Mouse (Mus musculus): ENCODE measurements at regions not wholly inside any gene's neighbourhood (a gene's known extent, or its start where the extent isn't known, plus 50 kb on each side); places are given as distances from the start of the nearest gene placed in this dataset.

DNA sequence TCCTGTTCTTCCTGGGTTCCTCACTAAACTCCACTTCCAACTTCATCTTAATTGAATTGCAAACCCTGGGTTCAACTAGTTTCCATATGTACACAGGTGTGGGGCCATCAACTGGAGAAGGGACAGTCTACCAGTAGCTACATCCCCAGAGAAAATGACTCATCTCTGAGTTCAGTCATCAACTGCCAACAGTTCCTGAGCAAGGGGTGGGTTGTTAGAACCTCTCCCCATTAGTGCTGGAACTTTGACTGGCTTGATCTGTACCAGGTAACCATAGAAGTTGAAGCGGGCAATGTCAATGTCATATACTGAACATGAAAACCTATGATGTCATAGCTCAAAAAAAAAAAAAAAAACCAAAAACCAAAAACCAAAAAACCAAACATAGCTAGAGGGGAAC lies 69.8 kb downstream of the Gm21750 start:
- TF ChIP-seq CTCF (IDR thresholded peaks at IDR 0.05) = no peak
- Histone ChIP-seq H3K4me3 (no peak overlapping the region), H3K27ac (no peak overlapping the region)
- DNase-seq = no peak
- intact Hi-C loops (cut with DNase I) = no loop called here

DNA sequence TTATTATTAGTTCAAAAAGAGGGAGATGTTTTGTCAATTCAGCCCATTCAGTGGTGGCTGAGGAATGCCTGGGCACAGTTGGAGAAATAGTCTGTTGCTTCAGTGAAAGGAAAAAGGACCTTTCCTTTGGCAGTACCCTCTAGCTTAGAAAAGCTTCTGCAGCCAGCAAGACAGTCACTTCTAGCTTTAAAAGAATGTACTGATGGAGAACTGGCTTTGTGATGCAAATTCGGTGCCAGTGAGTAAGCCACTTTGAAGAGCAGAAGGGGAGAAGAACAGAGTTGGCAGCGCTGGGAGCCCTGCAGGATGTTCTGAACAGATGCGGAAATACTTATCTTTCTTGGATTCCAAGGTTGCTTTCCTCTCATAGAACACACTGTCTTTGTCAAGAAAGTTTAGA lies 71.1 kb downstream of the Gm21750 start:
- peak; percentile 27 for DNase-seq
- Histone ChIP-seq H3K4me3 (no peak overlapping the region), H3K27ac (no peak overlapping the region)
- TF ChIP-seq CTCF (IDR thresholded peaks at IDR 0.05) = no peak
- intact Hi-C loops (cut with DNase I) = no loop called here

DNA sequence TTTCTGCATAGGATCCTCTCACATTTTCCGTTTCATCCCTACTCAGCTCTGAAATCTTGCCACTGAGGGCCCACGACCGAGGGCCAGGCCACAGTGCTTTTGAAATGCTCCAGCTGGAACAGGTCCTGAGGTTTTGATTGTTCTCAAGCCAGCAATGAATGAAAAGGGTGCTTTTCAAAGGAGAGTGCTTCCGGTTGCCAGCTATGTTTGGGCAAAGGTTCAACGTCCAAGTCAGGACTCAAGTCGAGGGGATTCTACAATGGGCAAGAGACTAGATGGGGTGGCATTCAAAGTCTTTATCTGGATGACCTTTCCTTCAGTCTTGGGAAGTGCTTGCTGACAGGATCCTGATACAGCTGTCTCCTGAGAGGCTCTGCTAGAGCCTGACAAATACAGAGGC lies 89.8 kb downstream of the Gm21750 start:
- intact Hi-C loops (cut with DNase I) = no loop called here

DNA sequence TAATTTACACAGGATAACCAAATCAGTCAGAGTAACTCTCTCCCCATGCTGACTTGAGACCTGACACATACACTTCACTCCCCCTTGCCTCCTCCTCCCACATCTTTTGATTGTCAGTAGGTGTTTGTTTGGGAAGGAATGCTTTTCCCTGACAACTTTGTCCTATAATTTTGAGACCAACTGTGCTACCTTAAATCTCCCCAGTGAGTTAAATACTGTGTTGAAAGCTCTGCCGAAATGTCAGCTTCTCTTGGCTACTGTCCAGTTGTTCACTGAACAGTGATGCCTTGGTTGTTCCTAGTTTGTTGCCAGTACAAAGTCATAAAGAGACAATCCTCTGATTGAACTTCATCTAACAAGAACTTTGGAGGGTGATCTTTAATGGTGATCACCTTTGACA lies 99.0 kb downstream of the Gm21750 start:
- H3K27ac ChIP-seq = no peak overlapping the region
- no peak for TF ChIP-seq CTCF (IDR thresholded peaks at IDR 0.05)
- intact Hi-C loops (cut with DNase I) = no loop called here
- DNase-seq = no peak
- H3K4me3 ChIP-seq = no peak overlapping the region

More for the DNA sequence above, 89.8 kb downstream of the Gm21750 start:
- TF ChIP-seq CTCF (IDR thresholded peaks at IDR 0.05) = no peak
- DNase-seq = no peak
- Histone ChIP-seq H3K27ac (no peak overlapping the region), H3K4me3 (no peak overlapping the region)

DNA sequence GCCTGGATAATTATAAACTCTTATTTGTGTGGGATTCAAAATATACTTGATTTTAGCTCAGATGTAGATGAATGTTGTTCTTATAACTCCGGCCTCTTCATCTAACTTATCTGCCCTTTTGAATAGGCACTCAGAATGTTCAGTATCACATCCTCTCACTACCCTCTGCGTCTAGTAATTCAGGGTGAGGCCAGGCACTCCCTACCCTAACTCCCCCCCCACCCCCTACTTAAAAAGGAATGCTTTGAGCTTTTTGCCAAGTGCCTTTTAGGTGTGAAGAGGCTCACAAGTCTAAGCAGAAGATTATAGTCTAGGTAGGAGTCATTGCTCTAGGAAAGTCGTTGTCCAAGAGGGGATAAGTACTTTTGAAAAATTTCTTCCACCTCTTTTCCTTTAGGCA lies 111.9 kb downstream of the Gm21750 start:
- no peak for TF ChIP-seq CTCF (IDR thresholded peaks at IDR 0.05)
- intact Hi-C loops (cut with DNase I) = loop anchor here (10.0 kb wide), 1 partner anchor 932 kb away; no protein-coding TSS in a partner anchor
- no peak for DNase-seq
- Histone ChIP-seq H3K27ac (no peak overlapping the region), H3K4me3 (no peak overlapping the region)

DNA sequence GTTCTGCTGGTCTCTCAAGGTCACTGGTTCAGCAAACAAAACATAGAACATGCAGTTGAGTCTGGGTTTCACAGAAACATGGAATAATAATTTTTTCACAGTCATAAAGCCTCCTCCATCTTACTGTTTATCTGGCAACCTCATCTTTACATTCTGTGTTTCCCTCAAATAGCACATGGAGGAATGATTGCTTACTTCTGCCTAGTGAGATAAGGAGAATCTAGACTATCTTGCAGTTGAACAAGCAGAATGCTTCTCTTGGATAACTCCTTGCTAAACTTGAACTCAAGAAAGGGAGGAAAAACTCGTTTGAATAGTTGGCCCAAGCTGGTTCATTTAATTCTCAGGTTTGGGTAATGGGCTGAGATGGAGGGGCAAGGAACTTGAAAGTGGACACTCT lies 112.8 kb downstream of the Gm21750 start:
- no peak overlapping the region for H3K27ac ChIP-seq
- H3K4me3 ChIP-seq = no peak overlapping the region
- TF ChIP-seq CTCF (IDR thresholded peaks at IDR 0.05) = no peak
- DNase-seq = no peak
- intact Hi-C loops (cut with DNase I) = loop anchor here (10.0 kb wide), 1 partner anchor 931 kb away; no protein-coding TSS in a partner anchor

DNA sequence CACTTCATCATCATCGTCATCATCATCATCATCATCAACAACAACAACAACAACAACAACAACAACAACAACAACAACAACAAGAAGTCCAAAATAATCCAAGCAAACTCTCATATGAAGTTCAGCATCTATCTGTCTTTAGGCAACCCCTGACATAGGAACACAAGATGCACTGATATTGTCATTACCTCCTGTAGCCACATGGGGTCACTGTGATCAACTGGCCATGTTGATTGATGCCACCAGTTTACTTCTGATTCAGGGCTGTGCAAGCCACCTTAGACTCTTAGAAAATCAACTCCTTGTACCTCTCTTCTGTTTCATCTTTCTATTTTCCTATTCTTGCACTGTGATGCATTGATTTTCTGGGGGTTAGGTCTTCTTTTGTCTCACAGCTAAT lies 115.0 kb downstream of the Gm21750 start:
- intact Hi-C loops (cut with DNase I) = loop anchor here (10.0 kb wide), 1 partner anchor 929 kb away; no protein-coding TSS in a partner anchor
- peak; percentile 75 for TF ChIP-seq CTCF (IDR thresholded peaks at IDR 0.05)
- Histone ChIP-seq H3K4me3 (no peak overlapping the region), H3K27ac (no peak overlapping the region)
- peak; percentile 17 for DNase-seq

DNA sequence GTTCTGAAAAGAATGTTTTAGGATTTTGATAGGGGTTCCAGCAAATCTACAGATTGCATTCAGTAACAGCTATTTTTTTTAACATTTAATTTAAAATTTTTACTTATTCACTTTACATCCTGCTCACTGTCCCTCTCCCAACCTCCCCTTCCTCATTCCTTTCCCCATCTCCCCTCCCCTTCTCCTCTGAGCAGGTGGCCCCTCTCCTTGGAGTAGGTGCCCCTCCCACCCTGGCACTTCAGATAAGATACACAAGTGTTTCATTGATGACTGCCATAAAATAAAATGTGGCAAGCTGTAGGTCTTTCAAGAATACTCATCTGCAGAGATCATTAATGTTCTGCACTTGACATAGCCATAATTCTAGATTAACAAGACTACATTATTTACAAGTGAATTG lies 146.1 kb downstream of the Gm21750 start:
- Histone ChIP-seq H3K27ac (no peak overlapping the region), H3K4me3 (no peak overlapping the region)
- no peak for TF ChIP-seq CTCF (IDR thresholded peaks at IDR 0.05)
- intact Hi-C loops (cut with DNase I) = no loop called here
- no peak for DNase-seq

DNA sequence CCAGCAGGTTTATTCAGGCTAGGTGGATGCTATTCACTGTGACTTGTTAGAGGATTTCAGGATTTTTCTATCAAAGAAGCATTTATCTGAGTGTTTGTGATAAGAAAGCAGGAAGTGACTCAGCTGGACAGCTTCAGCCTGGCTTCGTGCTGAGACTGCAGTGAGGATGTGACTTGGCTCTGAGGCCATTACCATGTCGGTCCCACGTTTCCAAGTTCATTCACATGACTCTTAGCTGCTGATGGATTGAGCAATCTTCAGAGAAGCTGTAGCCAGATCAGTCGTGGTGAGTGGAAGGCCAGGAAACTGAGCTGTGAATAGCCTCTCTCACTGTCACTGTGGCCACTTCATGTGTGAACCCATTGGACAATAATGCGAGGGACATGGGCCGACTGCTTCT lies 177.9 kb downstream of the Gm21750 start:
- no peak overlapping the region for H3K27ac ChIP-seq
- DNase-seq = peak; percentile 17
- TF ChIP-seq CTCF (IDR thresholded peaks at IDR 0.05) = no peak
- no peak overlapping the region for H3K4me3 ChIP-seq
- intact Hi-C loops (cut with DNase I) = no loop called here

DNA sequence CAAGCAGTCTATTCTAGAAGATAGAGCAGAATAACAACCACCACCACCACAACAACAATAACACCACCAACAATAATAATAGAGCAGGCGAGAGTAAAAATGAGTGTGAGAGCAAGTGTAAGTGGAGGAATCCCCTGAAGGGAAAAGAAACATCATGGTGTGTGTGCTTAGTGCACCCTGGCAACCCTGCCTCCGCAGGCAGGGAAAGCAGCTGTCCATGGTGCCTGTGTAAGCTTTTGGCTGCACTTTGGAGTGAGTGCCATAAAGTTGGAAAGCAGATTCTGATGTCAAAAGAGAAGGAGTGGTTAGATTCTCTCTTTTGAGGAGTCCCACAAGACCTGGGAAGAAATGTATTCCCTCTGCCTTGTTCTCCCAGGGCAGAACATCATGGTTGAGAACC lies 200.8 kb downstream of the Gm21750 start:
- no peak for TF ChIP-seq CTCF (IDR thresholded peaks at IDR 0.05)
- DNase-seq = no peak
- no peak overlapping the region for H3K27ac ChIP-seq
- intact Hi-C loops (cut with DNase I) = no loop called here
- no peak overlapping the region for H3K4me3 ChIP-seq

DNA sequence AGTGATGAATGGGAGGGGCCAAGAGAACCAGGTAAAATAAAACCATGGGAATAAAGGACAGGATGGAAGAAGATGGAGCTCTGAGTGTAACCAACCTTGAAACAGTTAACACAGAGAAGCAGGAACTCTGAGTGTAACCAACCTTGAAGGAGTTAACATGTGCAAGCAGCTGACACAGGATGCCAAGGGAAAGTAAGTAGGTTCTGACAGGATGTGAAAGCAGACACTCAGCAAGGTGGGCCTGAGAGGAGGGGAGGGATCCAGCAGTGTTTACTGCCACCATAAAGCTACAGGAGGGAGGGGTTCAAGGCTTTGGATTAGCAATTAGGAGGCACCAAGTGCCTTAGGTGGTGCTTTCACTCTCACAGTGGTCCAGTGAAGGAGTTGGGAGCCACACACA lies 213.3 kb downstream of the Gm21750 start:
- H3K27ac ChIP-seq = no peak overlapping the region
- DNase-seq = no peak
- intact Hi-C loops (cut with DNase I) = no loop called here
- no peak overlapping the region for H3K4me3 ChIP-seq
- no peak for TF ChIP-seq CTCF (IDR thresholded peaks at IDR 0.05)

DNA sequence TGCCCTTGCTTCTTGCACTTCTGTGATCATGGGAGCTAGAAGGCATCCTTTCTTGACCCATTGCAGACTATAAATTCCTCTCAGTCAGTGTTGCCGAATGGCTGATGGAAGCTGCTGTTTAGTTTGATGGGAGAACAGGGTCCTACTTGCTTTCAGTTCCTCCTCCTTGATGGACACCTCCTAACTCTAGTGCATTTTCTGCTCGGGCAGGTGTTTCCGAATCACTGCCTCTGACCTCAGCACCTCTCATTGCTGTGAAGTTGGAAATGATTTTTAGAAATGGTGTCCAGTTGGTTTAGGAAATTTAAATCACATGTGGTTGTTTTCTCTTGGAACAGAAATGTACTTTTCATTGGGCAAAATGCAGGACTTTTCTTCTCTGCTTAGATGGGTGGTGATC lies 214.9 kb downstream of the Gm21750 start:
- no peak for DNase-seq
- no peak overlapping the region for H3K27ac ChIP-seq
- intact Hi-C loops (cut with DNase I) = no loop called here
- H3K4me3 ChIP-seq = no peak overlapping the region
- TF ChIP-seq CTCF (IDR thresholded peaks at IDR 0.05) = no peak

DNA sequence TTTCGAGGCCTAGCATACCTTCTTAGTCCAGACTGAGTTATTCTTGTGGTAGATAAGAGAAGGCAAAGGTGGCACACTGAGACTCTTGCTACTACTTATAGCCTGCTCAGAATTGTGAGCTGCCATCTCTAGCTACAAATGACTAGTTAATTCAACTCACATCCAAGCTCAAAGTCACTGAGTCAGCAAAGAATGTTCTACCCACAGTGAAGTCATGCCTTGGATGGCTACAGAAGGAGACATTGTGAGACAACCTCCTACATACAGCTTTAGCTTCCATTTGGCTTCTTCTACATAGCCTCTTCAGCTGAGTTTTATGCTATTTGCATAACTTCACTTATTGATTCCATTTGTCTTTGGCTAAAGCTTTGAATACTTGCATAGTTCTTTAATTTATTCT lies 217.2 kb downstream of the Gm21750 start:
- no peak for TF ChIP-seq CTCF (IDR thresholded peaks at IDR 0.05)
- no peak overlapping the region for H3K4me3 ChIP-seq
- no peak for DNase-seq
- H3K27ac ChIP-seq = no peak overlapping the region
- intact Hi-C loops (cut with DNase I) = no loop called here

DNA sequence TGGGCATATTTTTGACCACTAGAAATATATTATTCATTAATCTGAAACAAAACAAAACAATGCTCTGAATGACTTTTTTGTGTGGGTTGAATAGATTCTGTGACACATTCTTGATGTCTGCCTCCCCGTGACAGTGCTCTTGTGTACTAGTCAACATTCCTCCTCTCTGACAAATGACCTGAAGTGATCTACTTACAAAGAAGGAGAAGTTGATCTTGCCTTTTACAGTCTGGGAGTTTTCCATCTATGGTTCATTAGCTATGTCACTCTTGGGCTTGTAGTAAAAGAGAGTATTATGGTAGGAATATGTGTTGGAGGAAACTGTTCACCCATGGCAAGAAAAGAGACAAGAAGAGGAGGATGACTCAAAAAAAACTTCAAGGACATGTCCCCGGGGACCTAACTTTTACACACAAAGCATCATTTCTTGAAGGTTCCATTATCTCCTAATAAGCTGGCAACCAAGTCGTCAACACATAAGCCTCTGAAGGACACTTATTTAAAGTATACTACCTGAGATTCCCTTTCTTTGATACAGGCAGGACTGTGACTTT lies 217.9 kb downstream of the Gm21750 start:
- TF ChIP-seq CTCF (IDR thresholded peaks at IDR 0.05) = no peak
- no peak for DNase-seq
- Histone ChIP-seq H3K27ac (no peak overlapping the region), H3K4me3 (no peak overlapping the region)
- intact Hi-C loops (cut with DNase I) = no loop called here

Measured in gastrocnemius, adult 2 months (tissue).